Mouse (Mus musculus) gastrocnemius, postnatal 4 days (tissue): ENCODE measurements around the gene Ttc26. TPM values are rescaled to one million over a fixed set of nuclear protein-coding genes. Genes with fewer than 3 reads are reported as not detected.

ENCODE experiments used
- DNase-seq, 2 experiments: peaks; one replicate each; pipeline ENCODE4 v3.0.0; 2021 to 2022; ENCODE audit warnings: low spot score in 2 of 2, mixed read lengths in 2 of 2
- long read RNA-seq, 2 experiments: library from polyadenylated mRNA; stranded (forward); transcript quantifications; one replicate each; pipeline ENCODE4 v2.0.0; 2021
- total RNA-seq, 2 experiments: library from RNA; stranded (reverse); gene quantifications; 2 replicates each; pipeline ENCODE4 v1.2.3; 2021

Gene Ttc26
- 1 to 10 TPM; 4.3 TPM for total RNA-seq
- long read RNA-seq, experiment 1, full-length matches to known transcripts = 1 of 2 reads
- long read RNA-seq, experiment 1, partial matches to known transcripts = 1 of 2 reads
- long read RNA-seq, experiment 1, other reads (novel, unspliced or antisense) = 0 of 2 reads
- long read RNA-seq, experiment 2, full-length matches to known transcripts = 1 of 1 reads
- long read RNA-seq, experiment 2, partial matches to known transcripts = 0 of 1 reads
- long read RNA-seq, experiment 2, other reads (novel, unspliced or antisense) = 0 of 1 reads

- DNase-seq = peak; percentile 72 to 86
These were observed at the start of gene Ttc26 for GRCm38 (mm10) chr6:38381129-38381771. TSS of gene Ttc26 (plus strand) at chr6:38381469.

- DNase-seq = no peak
These were observed 46.0 kb upstream of the Ttc26 start for GRCm38 (mm10) chr6:38335264-38335663.

GRCm38 (mm10) chr6:38337166-38337705 lies 44.0 kb upstream of the Ttc26 start:
- DNase-seq = no peak

- no peak for DNase-seq
These were observed 43.3 kb upstream of the Ttc26 start for GRCm38 (mm10) chr6:38337951-38338350.

- no peak for DNase-seq
These were observed 42.2 kb upstream of the Ttc26 start for GRCm38 (mm10) chr6:38339078-38339477.

GRCm38 (mm10) chr6:38341751-38342665 lies 39.3 kb upstream of the Ttc26 start:
- no peak for DNase-seq

- DNase-seq = no peak
These were observed 38.6 kb upstream of the Ttc26 start for GRCm38 (mm10) chr6:38342666-38342992.

- DNase-seq = no peak
These were observed 37.7 kb upstream of the Ttc26 start for GRCm38 (mm10) chr6:38343581-38343980.

GRCm38 (mm10) chr6:38344006-38344670 lies 37.1 kb upstream of the Ttc26 start:
- DNase-seq = no peak

GRCm38 (mm10) chr6:38345796-38346195 lies 35.5 kb upstream of the Ttc26 start:
- no peak for DNase-seq

GRCm38 (mm10) chr6:38347875-38348274 lies 33.4 kb upstream of the Ttc26 start:
- no peak for DNase-seq

- DNase-seq = no peak
These were observed 32.3 kb upstream of the Ttc26 start for GRCm38 (mm10) chr6:38348811-38349453.

- no peak for DNase-seq
These were observed 31.5 kb upstream of the Ttc26 start for GRCm38 (mm10) chr6:38349806-38350205.

GRCm38 (mm10) chr6:38351930-38352329 lies 29.3 kb upstream of the Ttc26 start:
- no peak for DNase-seq

GRCm38 (mm10) chr6:38352451-38352850 lies 28.8 kb upstream of the Ttc26 start:
- no peak for DNase-seq

GRCm38 (mm10) chr6:38353181-38353580 lies 28.1 kb upstream of the Ttc26 start:
- DNase-seq = no peak

- DNase-seq = peak; percentile 54 to 82
These were observed 27.2 kb upstream of the Ttc26 start, which contains the start of gene Zc3hav1 for GRCm38 (mm10) chr6:38353811-38354722. TSS of gene Zc3hav1 (minus strand) at chr6:38354603.

- no peak for DNase-seq
These were observed 26.4 kb upstream of the Ttc26 start for GRCm38 (mm10) chr6:38354723-38355353.

GRCm38 (mm10) chr6:38355354-38355823 lies 25.9 kb upstream of the Ttc26 start:
- no peak for DNase-seq
